Mouse (Mus musculus) natural killer cell, adult 2 months (primary cell): ENCODE measurements around the gene Hist1h2bb.

Experiments
- DNase-seq, 2 experiments: peaks; one replicate each; pipeline ENCODE4 v3.0.0; 2022; ENCODE audit warnings: low spot score in 2 of 2

The Hist1h2bb gene

DNA sequence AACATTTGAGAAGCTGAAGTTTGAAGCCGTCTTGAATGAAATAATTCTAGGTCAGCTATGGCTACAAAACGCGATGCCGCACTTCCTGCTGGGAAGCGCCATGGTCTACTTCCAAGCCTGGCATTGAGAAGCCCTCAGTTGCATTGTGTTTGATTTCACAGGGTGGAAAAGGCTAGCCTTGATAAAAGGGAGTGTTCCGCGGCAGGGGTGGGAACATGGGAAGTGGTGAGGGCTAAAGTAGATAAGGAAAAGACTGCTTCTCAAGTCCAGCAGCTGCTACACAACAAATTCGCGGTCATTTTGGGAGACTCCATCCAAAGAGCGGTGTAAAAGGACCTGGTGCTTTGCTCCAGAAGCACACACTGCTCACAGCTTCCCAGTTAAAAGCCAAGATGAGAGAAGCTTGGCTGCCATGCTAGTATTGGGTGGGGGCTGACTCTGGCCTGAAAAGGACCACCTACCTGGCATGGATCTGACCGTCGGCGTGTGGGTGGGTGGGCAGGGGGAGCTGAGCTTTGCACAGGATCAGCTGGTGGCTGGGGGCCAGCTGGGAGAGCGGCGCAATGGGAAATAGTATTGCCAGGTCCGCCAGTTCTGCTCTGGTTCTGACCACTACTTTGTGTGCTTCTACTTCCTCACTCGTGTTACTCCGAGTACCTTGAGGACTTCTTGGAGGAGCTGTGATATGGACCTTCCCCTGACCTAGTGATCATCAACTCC is 17.9 kb upstream of the Hist1h2bb start:
- no peak for DNase-seq

DNA sequence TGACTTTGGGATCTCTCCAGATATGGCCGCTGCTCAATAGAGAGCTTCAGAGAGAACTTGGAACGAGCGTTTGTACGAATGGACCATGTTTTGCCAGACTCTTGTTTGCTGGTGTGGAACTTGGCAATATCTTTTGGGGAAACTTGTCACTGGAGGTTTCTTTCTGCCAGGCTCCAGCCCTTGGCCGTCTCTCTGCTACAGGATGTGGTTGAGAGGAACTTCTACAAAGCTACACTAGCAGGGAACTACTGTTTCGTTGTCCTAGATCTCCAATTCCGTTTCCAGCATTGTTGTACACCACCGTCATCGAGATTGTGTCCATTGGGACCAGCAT is 17.4 kb upstream of the Hist1h2bb start:
- DNase-seq, result no peak

DNA sequence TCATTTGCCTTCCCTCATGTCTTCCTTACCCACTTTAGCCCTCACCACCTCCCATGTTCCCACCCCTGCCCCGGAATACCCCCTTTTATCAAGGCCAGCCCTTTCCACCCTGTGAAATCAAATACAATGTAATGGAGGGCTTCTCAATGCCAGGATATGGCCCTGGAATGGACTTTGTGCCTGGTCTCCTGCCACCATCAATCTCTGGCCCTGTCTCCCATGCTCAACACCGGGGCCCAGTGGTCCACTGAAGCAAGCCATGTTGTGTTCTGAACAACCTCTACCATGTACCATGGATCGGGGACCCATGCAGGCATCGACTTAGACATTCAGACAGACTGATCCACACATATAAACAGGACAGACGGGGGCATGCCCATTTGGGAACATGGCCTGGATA is 16.8 kb upstream of the Hist1h2bb start:
- DNase-seq, result no peak

DNA sequence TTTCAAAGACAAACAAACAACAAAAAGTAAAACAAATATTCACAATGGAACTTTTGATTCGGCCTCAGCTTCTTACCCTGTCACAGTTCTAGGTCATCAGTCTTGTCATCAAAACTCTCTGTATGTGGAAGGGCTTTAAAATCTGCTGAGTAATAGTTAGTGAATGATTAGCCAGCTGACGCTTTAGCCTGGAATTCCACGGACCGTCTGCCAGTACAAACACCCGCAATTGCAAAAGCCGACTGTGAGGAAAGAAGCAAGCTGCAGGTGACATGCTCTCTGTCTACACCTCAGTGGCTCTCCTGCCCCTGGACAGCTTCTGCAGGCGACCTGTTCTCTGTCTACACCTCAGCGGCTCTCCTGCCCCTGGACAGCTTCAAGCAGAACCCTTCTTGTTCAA is 16.1 kb upstream of the Hist1h2bb start:
- DNase-seq, result no peak

DNA sequence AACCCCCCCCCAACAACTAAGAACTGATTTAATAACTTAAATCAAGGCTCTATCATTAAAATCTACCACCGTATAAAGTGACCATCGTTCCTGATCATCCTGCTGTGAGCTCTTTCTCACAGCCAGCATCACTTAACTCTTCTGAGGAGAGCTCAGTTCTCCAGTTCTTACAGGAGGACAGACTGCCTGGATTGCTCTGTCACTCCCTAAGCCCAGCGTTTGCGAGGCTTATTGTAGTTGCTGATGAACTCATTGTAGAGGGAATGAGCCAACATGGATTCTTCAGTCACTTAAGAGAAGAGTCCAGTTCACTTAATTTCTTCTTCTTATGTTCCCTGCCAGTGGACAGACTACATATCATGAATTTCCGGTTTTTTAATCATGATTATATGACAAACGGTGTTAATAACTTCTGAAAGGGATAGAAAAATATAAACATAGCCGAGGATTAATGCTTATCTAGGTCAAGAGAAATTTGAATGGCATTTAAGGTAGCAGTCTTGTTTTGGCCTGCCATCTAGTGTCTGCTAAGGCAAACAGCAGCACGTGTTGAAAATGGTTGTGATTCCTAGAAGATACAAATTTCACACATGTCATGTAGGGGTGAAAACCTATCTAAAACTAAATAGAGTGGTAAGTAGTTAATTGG is 14.3 kb upstream of the Hist1h2bb start:
- DNase-seq, result peak in 1 of 2 experiments; percentile 42

DNA sequence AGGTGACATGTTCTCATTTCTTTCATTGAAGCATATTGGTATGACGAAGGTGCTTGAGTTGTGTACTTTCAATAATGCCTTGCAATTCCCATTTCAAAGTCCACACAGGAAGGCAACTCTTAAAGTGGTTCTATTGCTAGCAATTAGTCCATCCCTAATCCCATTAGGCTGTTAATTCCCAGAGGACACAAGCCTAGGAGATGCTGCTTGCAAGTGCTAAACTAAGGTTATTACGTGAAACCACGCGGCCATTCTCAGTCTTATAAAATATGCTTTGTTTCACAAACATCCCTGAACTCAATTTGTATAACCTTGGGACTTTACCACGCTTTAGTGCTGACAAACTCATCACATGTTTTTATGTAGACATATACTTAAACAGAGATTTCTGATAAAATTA is 9.4 kb upstream of the Hist1h2bb start:
- DNase-seq, result no peak

DNA sequence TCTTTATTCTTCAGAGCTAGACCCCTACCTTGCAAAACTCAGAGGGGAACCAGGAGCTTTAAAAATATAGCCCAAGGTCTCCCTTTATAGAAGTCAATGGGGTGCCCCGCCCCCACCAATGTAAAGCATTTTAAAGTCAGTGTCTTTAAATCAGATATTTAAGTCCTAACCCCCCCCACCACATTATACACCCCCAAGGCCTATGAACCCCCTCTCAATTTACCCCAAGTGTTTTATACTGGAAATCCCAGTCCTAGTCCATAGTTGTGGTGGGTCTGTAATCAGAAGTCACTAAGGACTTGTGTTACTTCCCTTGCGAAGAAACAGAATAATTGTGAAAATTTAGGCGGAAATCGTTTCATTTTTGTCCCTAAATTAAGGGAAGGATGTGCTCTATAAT is 8.5 kb upstream of the Hist1h2bb start:
- DNase-seq, result peak in 1 of 2 experiments; percentile 13

DNA sequence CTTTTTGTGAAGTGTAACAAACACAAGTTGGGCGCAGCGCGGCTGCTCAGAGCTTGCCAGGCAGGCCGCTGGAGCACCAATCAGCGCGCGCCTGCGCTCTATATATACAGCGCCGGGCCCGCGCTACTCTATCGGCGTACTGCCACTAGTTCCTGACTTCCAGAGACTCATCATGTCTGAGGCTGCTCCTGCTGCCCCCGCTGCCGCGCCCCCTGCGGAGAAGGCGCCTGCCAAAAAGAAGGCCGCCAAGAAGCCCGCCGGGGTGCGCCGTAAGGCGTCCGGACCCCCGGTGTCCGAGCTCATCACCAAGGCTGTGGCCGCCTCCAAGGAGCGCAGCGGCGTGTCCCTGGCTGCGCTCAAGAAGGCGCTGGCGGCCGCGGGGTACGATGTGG is 7.9 kb upstream of the Hist1h2bb start, which contains the start of gene Hist1h1c:
TSS of gene Hist1h1c (plus strand) at position 132 of the 392 bp plus-strand sequence.
- peak; percentile 89 to 92 for DNase-seq

DNA sequence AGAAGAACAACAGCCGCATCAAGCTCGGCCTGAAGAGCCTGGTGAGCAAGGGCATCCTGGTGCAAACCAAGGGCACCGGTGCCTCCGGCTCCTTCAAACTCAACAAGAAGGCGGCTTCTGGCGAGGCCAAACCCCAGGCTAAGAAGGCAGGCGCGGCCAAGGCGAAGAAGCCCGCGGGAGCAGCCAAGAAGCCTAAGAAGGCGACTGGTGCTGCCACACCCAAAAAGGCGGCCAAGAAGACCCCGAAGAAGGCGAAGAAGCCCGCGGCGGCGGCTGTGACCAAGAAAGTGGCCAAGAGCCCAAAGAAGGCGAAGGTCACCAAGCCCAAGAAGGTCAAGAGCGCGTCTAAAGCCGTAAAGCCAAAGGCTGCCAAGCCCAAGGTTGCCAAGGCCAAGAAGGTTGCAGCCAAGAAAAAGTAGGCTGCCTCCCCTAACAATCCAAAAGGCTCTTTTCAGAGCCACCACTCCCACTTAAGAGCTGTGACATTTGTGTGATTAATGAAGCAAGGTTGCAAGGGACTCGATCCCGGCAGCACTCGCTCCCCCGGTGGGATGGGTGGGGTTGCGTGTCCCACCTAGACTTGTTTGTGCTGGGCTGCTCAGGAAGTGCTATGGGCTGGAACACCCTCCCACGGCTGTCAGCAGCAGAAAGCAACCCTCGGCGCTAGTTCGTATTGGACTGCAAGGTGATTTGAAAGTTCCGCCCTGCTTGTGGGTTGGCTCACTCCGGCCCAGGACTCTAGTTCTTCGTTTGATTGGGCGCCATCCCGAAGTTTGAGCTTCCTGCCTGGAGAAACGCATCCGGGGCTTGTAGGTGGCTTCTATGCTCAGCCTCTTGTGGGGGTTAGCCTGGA is 7.2 kb upstream of the Hist1h2bb start:
- DNase-seq, result peak; percentile 88 to 90

DNA sequence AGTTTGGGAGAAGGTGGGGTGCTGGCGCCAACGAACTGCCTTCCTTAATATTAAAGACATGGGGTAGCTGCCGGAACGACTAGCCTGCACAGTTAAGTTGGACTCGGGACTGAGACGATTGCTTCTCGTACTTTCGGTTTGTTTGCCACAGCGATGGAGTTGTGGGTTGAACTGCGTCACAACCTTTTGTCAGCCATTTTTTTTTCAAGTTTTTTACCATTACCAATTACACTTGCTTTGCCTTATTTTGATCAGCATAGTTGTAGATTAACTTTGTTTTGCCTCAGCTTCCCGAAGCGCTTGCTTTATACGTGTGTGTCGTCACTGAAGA is 6.6 kb upstream of the Hist1h2bb start:
- DNase-seq, result no peak

DNA sequence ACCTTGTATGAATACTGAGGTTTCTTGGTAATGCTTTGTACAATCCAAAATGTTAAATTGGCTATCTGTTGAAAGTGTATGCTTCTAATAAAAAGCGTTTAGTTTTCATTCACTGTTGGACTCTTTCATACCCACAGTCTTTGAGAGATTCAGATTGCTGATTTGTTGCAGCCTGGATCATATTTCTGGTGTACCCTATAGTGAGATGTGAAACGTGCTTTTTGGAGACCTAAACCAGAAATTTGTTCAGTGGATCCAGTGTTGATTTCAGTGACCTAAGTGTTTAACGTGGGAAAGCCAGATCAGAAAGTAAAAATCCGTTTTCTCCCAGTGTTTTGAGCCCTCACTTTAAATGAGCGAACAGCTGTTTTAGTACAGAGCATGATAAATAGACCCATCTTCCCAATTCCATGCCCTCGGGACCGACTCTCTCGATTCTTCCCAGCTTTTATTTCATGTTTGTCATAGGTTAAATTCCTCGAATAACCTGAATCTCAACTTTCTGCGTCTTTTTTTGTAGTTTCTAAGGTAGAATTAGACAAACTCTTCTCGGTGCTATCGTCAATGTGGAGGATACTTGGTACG is 6.2 kb upstream of the Hist1h2bb start:
- DNase-seq, result no peak

DNA sequence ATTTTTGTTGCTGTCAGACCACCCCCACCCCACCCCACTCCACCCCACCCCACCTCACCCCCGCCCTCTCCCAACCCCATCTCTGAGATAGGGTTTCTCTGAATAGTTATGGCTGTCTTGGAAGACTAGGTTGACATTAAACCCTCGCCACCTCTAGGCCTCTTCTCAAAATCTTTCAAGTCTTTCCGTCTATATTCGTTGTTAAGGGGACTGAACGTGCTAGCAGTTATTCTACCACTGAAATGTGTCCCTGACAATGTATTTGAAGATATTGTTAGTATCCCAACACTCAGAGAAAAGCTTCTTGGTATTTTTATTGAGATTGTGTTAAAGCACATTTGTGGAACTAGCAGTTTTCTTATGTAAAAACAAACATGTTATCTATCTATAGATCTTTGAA is 5.6 kb upstream of the Hist1h2bb start:
- no peak for DNase-seq

DNA sequence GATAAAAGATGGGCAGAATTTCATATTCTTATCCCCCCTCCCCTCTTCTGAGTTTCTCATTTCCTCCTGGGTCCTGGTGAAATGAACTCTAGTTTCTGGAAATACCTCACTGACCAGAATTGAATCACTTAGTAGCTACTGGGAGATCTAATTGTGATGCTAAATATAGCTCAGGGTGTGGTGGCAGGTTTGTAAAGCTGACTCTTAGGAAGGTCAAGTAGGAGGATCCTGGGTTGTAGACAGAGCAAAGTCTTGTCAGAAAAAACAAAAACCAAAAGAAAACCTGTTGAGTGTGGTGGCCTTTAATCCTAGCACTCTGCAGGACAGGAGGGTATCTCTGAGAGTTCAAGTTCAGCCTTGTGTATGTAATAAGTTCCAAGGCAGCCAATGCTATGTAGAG is 4.5 kb upstream of the Hist1h2bb start:
- DNase-seq, result no peak

DNA sequence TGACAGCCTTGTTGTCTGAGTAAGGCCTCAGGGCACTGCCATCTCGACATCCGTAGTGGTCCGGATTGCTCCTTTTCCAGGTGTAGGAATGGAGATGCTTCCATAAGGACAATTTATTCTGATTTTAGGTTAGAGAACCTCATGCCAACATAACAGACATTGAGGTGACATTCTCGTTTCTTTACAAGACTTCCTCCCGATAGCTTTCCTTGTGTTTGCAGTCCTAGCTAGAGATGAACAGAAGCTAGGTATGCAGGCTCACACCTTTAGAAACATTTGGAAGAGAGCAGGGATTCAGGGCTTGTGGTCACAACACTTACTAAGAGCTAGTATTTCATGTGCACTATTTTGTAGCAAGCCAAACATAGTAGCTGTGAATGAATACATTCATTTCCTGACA is 3.3 kb upstream of the Hist1h2bb start:
- no peak for DNase-seq

DNA sequence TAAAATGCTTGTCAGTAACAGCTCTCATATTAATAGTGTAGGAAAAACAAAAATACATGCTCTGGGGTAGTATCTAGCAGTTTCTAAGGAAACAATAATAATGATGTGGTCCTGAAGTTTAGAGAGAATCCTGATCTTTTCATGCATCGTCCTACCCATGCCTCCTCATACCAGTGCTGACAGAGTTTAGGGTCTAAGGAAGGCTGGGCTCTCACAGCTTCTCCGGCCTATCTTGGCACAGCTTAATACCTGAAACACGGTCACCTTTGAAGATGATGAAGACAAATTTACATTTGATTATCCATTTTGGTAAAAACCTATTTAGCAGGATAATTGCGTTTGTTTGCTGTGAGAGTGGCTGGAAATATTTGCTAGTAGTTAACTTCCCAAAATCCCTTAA is 2.6 kb upstream of the Hist1h2bb start:
- DNase-seq, result no peak

DNA sequence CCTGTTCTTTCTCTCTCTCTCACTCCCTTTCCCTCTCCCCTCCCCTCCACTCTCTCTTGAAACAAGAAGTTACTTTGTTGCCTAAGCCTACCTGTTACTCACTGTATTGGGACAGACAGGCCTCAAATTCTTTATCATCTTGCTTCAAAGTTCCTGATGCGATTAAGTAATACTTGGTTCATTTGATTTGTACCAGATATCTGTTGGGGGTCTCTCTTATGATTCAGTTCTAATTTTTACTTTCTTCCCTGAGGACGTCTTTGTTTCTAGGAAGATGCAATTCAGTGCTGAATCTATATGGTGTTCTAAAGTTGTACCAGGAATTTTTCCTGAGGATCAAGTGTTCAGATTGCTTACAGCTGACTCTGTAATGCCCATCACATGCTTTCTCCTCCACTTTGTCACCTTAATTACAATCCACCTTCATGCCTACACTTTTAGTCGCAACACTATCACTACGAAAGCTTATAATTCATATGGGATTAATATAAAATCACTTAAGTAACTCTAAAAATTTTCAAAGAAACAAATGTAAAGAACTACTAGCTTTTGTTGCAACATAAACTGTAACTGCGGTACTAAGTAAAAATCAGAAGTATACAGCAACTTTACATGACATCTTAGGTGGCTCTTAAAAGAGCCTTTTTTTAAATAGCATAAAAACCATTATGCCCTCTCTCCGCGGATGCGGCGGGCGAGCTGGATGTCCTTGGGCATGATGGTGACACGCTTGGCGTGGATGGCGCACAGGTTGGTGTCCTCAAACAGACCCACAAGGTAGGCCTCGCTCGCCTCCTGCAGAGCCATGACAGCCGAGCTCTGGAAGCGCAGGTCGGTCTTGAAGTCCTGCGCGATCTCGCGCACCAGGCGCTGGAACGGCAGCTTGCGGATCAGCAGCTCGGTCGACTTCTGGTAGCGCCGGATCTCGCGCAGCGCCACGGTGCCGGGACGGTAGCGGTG is 1.8 kb upstream of the Hist1h2bb start:
- DNase-seq, result no peak

DNA sequence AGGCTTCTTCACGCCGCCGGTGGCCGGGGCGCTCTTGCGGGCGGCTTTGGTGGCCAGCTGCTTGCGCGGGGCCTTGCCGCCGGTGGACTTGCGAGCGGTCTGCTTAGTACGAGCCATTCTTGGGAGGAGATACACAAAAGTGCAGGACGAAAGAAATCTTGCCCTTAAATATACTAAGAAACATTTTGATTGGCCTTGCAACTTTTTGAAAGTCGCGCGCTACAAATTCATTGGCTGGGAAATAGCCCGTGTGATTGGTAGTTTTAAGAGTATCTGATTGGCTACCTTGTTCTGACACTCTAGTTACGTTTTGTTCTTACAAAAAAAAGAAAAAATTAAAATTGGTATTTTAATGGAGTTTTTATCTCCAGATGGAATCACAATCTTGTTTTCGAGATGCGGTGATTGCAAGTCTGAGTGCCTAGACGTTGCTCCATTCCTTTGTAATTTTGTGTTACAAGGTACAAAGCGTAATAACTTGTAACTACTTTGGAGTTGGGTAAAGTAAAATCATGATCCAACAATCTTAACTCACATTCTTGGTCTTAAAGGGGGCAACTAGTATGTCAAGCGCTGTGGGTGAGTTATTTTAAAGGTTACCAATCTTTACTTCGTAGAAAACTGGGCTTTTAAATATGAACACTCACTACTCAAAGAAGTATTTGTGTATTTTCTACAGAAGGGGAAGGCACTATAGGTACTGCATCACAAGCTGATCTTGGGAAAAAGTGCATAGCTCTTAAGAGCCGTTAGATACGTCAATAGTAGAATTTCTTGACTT is 963 bp upstream of the Hist1h2bb start, which contains the start of gene Hist1h3c:
TSS of gene Hist1h3c (minus strand) at position 222 of the 781 bp plus-strand sequence.
- peak; percentile 79 to 85 for DNase-seq

DNA sequence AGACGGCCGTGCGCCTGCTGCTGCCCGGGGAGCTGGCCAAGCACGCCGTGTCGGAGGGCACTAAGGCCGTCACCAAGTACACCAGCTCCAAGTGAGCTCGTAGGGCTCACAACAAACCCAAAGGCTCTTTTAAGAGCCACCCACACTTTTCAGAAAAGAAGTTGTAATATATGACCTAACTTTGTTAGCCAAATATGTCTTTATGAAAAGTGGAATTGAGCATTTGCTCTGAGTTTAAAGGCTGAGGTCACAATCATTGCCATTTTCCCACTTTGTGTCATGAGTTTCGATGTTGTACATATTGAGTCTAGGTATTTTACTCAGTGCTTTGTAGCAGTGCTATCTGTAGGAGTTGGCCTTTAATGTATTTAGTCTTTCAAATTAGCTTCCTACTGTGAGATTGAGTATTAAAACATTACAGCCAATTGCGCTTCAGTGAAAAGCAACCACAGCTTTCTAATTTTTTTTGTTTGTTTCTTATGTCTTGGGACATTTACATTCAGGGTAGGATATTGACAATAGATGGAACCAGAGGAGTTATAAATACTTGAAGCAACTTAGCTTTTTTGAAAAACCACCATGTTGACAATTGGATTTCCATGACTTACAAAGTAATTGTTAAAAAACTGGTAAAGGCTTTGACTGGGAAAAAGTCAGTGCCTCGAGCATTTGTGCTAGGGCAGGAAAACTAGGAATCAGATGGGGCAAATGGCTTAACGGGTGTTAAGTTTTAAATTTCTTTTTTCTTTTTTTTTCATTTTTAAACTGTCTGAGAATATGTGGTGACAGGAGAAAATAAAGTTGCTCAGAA is 752 bp downstream of the Hist1h2bb start:
- no peak for DNase-seq

DNA sequence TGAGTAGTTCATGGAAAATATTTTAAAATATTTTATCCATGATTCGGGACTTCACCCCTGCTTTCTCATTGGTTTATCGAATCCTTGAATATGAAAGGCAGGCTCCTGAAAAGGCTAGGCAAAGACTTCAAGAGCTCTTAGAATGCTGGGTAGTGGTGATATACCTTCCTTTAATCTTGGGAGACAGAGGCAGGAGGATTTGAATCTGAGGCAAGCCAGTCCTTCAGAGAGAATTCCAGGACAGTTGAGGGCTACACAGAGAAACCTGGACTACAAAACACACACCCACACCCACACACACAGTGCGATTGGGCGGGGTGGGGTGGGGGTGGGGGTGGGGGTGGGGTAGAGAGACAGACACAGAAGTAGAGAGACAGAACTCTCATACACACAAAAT is 1.4 kb downstream of the Hist1h2bb start:
- DNase-seq, result no peak
